Mouse (Mus musculus) bone marrow, adult 2 months (tissue): ENCODE measurements around the gene Fam78b. TPM values are rescaled to one million over a fixed set of nuclear protein-coding genes. Genes with fewer than 3 reads are reported as not detected.

ENCODE experiments used
- H3K27ac ChIP-seq: fragments of 200-500 bp; 2 replicates; pipeline ENCODE4 v1.5.1; 2012; ENCODE audit warnings: low read depth, mild to moderate bottlenecking, control low read depth, inconsistent platforms, low read length; ENCODE audit not compliant: control insufficient read depth, poor library complexity, insufficient read depth
- H3K4me1 ChIP-seq: fragments of 200-500 bp; 2 replicates; pipeline ENCODE4 v1.6.1; 2011; ENCODE audit warnings: low read length; ENCODE audit not compliant: control insufficient read depth, insufficient read depth
- H3K4me3 ChIP-seq: fragments of 200-500 bp; replicated peaks from 2 replicates; pipeline ENCODE3; 2011; ENCODE audit warnings: mild to moderate bottlenecking, low read depth, low read length, control low read depth; ENCODE audit not compliant: control insufficient read depth
- CTCF ChIP-seq: fragments of 200-500 bp; IDR thresholded peaks from 2 replicates; pipeline ENCODE4 v1.5.1; 2011; ENCODE audit warnings: low read length, control low read depth; ENCODE audit not compliant: control insufficient read depth, insufficient read depth
- POLR2A ChIP-seq: fragments of 200-500 bp; IDR thresholded peaks from 2 replicates; pipeline ENCODE4 v1.6.1; 2011; ENCODE audit warnings: low read depth, mild to moderate bottlenecking, control low read depth, low read length, borderline replicate concordance; ENCODE audit not compliant: control insufficient read depth
- WGBS: fragments of 180-500 bp; shearing (Covaris S2); methylation state at CpG from one replicate; pipeline ENCODE4 v1.1.7; 2018; 5-methylcytosine and 5-hydroxymethylcytosine counted together
- polyA plus RNA-seq: library from polyadenylated mRNA; stranded (reverse); fragments of >200 nt; gene quantifications from 2 replicates; pipeline ENCODE4 v1.2.4, GENCODE M21; 2011; ENCODE audit warnings: low replicate concordance; ENCODE audit not compliant: missing spikeins, insufficient read depth, insufficient read length

The Fam78b gene
- polyA plus RNA-seq, 1 experiment, result not detected

- WGBS, result 70% methylated on average over 4 of the region's 4 CpGs
- Histone ChIP-seq H3K4me1 (no peaks in the 10 kb centered on the region), H3K4me3 (no peak overlapping the region), H3K27ac (no peak overlapping the region)
- TF ChIP-seq CTCF, result no peak
- no peak for TF ChIP-seq POLR2A
Measured at GRCm38 (mm10) chr1:167114363-167115050, 113.3 kb downstream of the Fam78b start.

- Histone ChIP-seq H3K4me3 (no peak overlapping the region), H3K27ac (no peak overlapping the region), H3K4me1 (no peaks in the 10 kb centered on the region)
- 32% methylated on average over 4 of the region's 4 CpGs for WGBS
- TF ChIP-seq POLR2A (no peak), CTCF (no peak)
Measured at GRCm38 (mm10) chr1:167115121-167115520, 113.9 kb downstream of the Fam78b start.

- WGBS, result 69% methylated on average over 3 of the region's 3 CpGs
- Histone ChIP-seq H3K4me1 (no peaks in the 10 kb centered on the region), H3K27ac (no peak overlapping the region), H3K4me3 (no peak overlapping the region)
- TF ChIP-seq CTCF (no peak), POLR2A (no peak)
Measured at GRCm38 (mm10) chr1:167116733-167117132, 115.5 kb downstream of the Fam78b start.

GRCm38 (mm10) chr1:167118971-167119370 is 117.8 kb downstream of the Fam78b start:
- no peak overlapping the region for H3K27ac ChIP-seq
- 76% methylated on average over 7 of the region's 7 CpGs for WGBS
- no peaks in the 10 kb centered on the region for H3K4me1 ChIP-seq
- no peak overlapping the region for H3K4me3 ChIP-seq
- TF ChIP-seq CTCF, result no peak
- TF ChIP-seq POLR2A, result no peak

- Histone ChIP-seq H3K4me3 (no peak overlapping the region), H3K4me1 (no peaks in the 10 kb centered on the region), H3K27ac (no peak overlapping the region)
- TF ChIP-seq CTCF (no peak), POLR2A (no peak)
- 77% methylated on average over 8 of the region's 8 CpGs for WGBS
Measured at GRCm38 (mm10) chr1:167119439-167119838, 118.2 kb downstream of the Fam78b start.

GRCm38 (mm10) chr1:167122436-167122835 is 121.2 kb downstream of the Fam78b start:
- Histone ChIP-seq H3K4me3 (no peak overlapping the region), H3K4me1 (no peaks in the 10 kb centered on the region), H3K27ac (no peak overlapping the region)
- TF ChIP-seq CTCF (no peak), POLR2A (no peak)
- WGBS, result 85% methylated on average over 2 of the region's 2 CpGs

GRCm38 (mm10) chr1:167123551-167123950 is 122.3 kb downstream of the Fam78b start:
- TF ChIP-seq POLR2A, result no peak
- no peak for TF ChIP-seq CTCF
- H3K27ac ChIP-seq, result no peak overlapping the region
- no peak overlapping the region for H3K4me3 ChIP-seq
- no peaks in the 10 kb centered on the region for H3K4me1 ChIP-seq

- no peaks in the 10 kb centered on the region for H3K4me1 ChIP-seq
- no peak overlapping the region for H3K27ac ChIP-seq
- TF ChIP-seq POLR2A (no peak), CTCF (no peak)
- no peak overlapping the region for H3K4me3 ChIP-seq
- 64% methylated on average over 3 of the region's 3 CpGs for WGBS
Measured at GRCm38 (mm10) chr1:167125870-167126269, 124.7 kb downstream of the Fam78b start.

- H3K4me1 ChIP-seq, result no peaks in the 10 kb centered on the region
- TF ChIP-seq POLR2A (no peak), CTCF (no peak)
- no peak overlapping the region for H3K4me3 ChIP-seq
- WGBS, result 68% methylated on average over 4 of the region's 4 CpGs
- no peak overlapping the region for H3K27ac ChIP-seq
Measured at GRCm38 (mm10) chr1:167126292-167126691, 125.1 kb downstream of the Fam78b start.
